Mouse (Mus musculus) hindbrain, embryonic 11.5 days (tissue): ENCODE measurements around the gene Olfm4. TPM values are rescaled to one million over a fixed set of nuclear protein-coding genes. Genes with fewer than 3 reads are reported as not detected.

ENCODE experiments used
- ATAC-seq: fragments of 200-750 bp; cut with Nextera tagmentation; 2 replicates; pipeline ENCODE4 v1.8.0; 2017; ENCODE audit warnings: mild to moderate bottlenecking, moderate TSS enrichment, moderate library complexity; ENCODE audit not compliant: low FRiP score
- DNase-seq: peaks from one replicate; pipeline ENCODE4 v3.0.0-alpha.2; 2015; ENCODE audit warnings: low spot score
- H3K27ac ChIP-seq: fragments of 300-500 bp; sonication (generic); 2 replicates; pipeline ENCODE4 v1.5.1; 2014; ENCODE audit warnings: mild to moderate bottlenecking, low read depth, low read length
- H3K27me3 ChIP-seq: fragments of 300-500 bp; sonication (generic); 2 replicates; pipeline ENCODE4 v1.6.1; 2014; ENCODE audit warnings: mild to moderate bottlenecking, low read length, moderate library complexity, mixed read lengths; ENCODE audit not compliant: control insufficient read depth, insufficient read depth
- H3K36me3 ChIP-seq: fragments of 300-500 bp; sonication (generic); 2 replicates; pipeline ENCODE4 v1.6.1; 2014; ENCODE audit warnings: mild to moderate bottlenecking, low read length, moderate library complexity, mixed read lengths; ENCODE audit not compliant: control insufficient read depth, insufficient read depth
- H3K4me1 ChIP-seq: fragments of 300-500 bp; sonication (generic); replicated peaks from 2 replicates; pipeline ENCODE4 v1.6.1; 2014; ENCODE audit warnings: low read length, mixed read lengths; ENCODE audit not compliant: control insufficient read depth, insufficient read depth
- H3K4me2 ChIP-seq: fragments of 300-500 bp; sonication (generic); replicated peaks from 2 replicates; pipeline ENCODE4 v1.6.1; 2014; ENCODE audit warnings: mild to moderate bottlenecking, low read depth, low read length
- H3K4me3 ChIP-seq: fragments of 300-500 bp; sonication (generic); 2 replicates; pipeline ENCODE4 v1.5.1; 2014; ENCODE audit warnings: low read depth, low read length
- H3K9ac ChIP-seq: fragments of 300-500 bp; sonication (generic); 2 replicates; pipeline ENCODE4 v1.6.1; 2014; ENCODE audit warnings: low read depth, low read length
- H3K9me3 ChIP-seq: fragments of 300-500 bp; sonication (generic); 2 replicates; pipeline ENCODE4 v1.6.1; 2016; ENCODE audit warnings: low read length; ENCODE audit not compliant: control insufficient read depth
- WGBS: fragments of 180-500 bp; shearing (Covaris S2); extraction: QIAGEN DNeasy Blood & Tissue Kit; methylation state at CpG from one replicate; pipeline ENCODE4 v1.1.7; 2014; 5-methylcytosine and 5-hydroxymethylcytosine counted together
- polyA plus RNA-seq: library from polyadenylated mRNA; unstranded; fragments of >200 nt; fragmentation: Nextera tagmentation; extraction: Ambion mirVana; gene quantifications from 2 replicates; pipeline ENCODE4 v1.2.1, GENCODE M21; 2014

Gene Olfm4
- polyA plus RNA-seq, 1 experiment from 2014 or later, result 0.49 TPM

GRCm38 (mm10) chr14:80007686-80008085 lies 23.8 kb downstream of the Olfm4 start:
- Histone ChIP-seq H3K9ac (no peak overlapping the region), H3K4me1 (no peaks in the 10 kb centered on the region), H3K27me3 (no peaks in the 10 kb centered on the region), H3K4me2 (no peak overlapping the region), H3K27ac (no peak overlapping the region), H3K36me3 (no peaks in the 10 kb centered on the region), H3K9me3 (no peaks in the 10 kb centered on the region), H3K4me3 (no peak overlapping the region)
- DNase-seq, result no peak
- ATAC-seq, result no peak
- WGBS, result 86% methylated on average over 3 of the region's 3 CpGs

- DNase-seq, result no peak
- H3K27ac ChIP-seq, result no peak overlapping the region
- H3K4me3 ChIP-seq, result no peak overlapping the region
- H3K9me3 ChIP-seq, result no peaks in the 10 kb centered on the region
- H3K27me3 ChIP-seq, result no peaks in the 10 kb centered on the region
- no peak for ATAC-seq
- no peak overlapping the region for H3K4me2 ChIP-seq
- no peaks in the 10 kb centered on the region for H3K36me3 ChIP-seq
- H3K4me1 ChIP-seq, result no peaks in the 10 kb centered on the region
- 89% methylated on average over 3 of the region's 3 CpGs for WGBS
- no peak overlapping the region for H3K9ac ChIP-seq
Measured at GRCm38 (mm10) chr14:80010426-80010825, 26.5 kb downstream of the Olfm4 start.

GRCm38 (mm10) chr14:80014966-80015365 lies 31.1 kb downstream of the Olfm4 start:
- Histone ChIP-seq H3K27me3 (no peaks in the 10 kb centered on the region), H3K4me2 (no peak overlapping the region), H3K36me3 (no peaks in the 10 kb centered on the region), H3K27ac (no peak overlapping the region), H3K4me3 (no peak overlapping the region), H3K4me1 (no peaks in the 10 kb centered on the region), H3K9me3 (no peaks in the 10 kb centered on the region), H3K9ac (no peak overlapping the region)
- ATAC-seq, result no peak
- 28% methylated on average over 6 of the region's 6 CpGs for WGBS
- no peak for DNase-seq

- Histone ChIP-seq H3K4me2 (no peak overlapping the region), H3K27ac (no peak overlapping the region), H3K27me3 (no peaks in the 10 kb centered on the region), H3K9me3 (no peaks in the 10 kb centered on the region), H3K9ac (no peak overlapping the region), H3K36me3 (no peaks in the 10 kb centered on the region), H3K4me1 (no peaks in the 10 kb centered on the region), H3K4me3 (no peak overlapping the region)
- DNase-seq, result no peak
- ATAC-seq, result no peak
Measured at GRCm38 (mm10) chr14:80016112-80016511, 32.2 kb downstream of the Olfm4 start.

- Histone ChIP-seq H3K36me3 (no peaks in the 10 kb centered on the region), H3K4me1 (no peaks in the 10 kb centered on the region), H3K4me2 (no peak overlapping the region), H3K4me3 (no peak overlapping the region), H3K9ac (no peak overlapping the region), H3K9me3 (no peaks in the 10 kb centered on the region), H3K27ac (no peak overlapping the region), H3K27me3 (no peaks in the 10 kb centered on the region)
- 83% methylated on average over 6 of the region's 6 CpGs for WGBS
- ATAC-seq (no peak), DNase-seq (no peak)
Measured at GRCm38 (mm10) chr14:80026078-80026477, 42.2 kb downstream of the Olfm4 start.

GRCm38 (mm10) chr14:80029297-80030001 lies 45.6 kb downstream of the Olfm4 start:
- no peaks in the 10 kb centered on the region for H3K27me3 ChIP-seq
- H3K4me2 ChIP-seq, result no peak overlapping the region
- H3K27ac ChIP-seq, result no peak overlapping the region
- no peaks in the 10 kb centered on the region for H3K9me3 ChIP-seq
- DNase-seq (no peak), ATAC-seq (no peak)
- H3K9ac ChIP-seq, result no peak overlapping the region
- H3K36me3 ChIP-seq, result no peaks in the 10 kb centered on the region
- H3K4me3 ChIP-seq, result no peak overlapping the region
- no peaks in the 10 kb centered on the region for H3K4me1 ChIP-seq
- WGBS, result 89% methylated on average over 3 of the region's 3 CpGs

GRCm38 (mm10) chr14:80039645-80040272 lies 55.9 kb downstream of the Olfm4 start:
- no peaks in the 10 kb centered on the region for H3K9me3 ChIP-seq
- no peak overlapping the region for H3K9ac ChIP-seq
- DNase-seq (no peak), ATAC-seq (no peak)
- H3K36me3 ChIP-seq, result no peaks in the 10 kb centered on the region
- no peaks in the 10 kb centered on the region for H3K27me3 ChIP-seq
- H3K27ac ChIP-seq, result no peak overlapping the region
- no peak overlapping the region for H3K4me3 ChIP-seq
- H3K4me2 ChIP-seq, result no peak overlapping the region
- 83% methylated on average over 4 of the region's 4 CpGs for WGBS
- H3K4me1 ChIP-seq, result no peaks in the 10 kb centered on the region

GRCm38 (mm10) chr14:80046104-80046734 lies 62.3 kb downstream of the Olfm4 start:
- Histone ChIP-seq H3K27me3 (no peaks in the 10 kb centered on the region), H3K36me3 (no peaks in the 10 kb centered on the region), H3K27ac (no peak overlapping the region), H3K4me3 (no peak overlapping the region), H3K9me3 (no peaks in the 10 kb centered on the region), H3K4me1 (no peaks in the 10 kb centered on the region), H3K9ac (no peak overlapping the region), H3K4me2 (no peak overlapping the region)
- DNase-seq (no peak), ATAC-seq (no peak)
- 94% methylated on average over 6 of the region's 6 CpGs for WGBS
